8 mouse cellular contexts compared by ENCODE assay signal in the genomic region with DNA sequence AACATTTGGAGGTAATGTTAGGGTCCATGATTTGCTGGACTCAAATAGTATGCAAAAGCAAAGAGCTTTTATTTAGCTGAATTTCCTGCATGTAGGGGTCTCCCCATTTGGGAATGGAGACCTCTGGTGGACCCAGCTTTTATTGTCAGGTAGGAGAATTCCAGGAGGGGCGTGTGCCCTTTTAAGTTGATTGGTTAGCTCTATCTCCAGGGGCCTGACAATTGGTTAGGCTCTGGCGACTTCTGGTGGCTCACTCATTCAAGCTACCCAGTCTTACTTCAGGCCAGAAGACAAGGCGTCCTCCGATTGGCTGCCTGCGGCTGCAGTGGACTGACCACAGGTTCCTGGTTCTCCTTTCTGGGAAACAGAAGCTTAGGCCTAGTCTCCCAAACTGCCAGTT. TPM values are rescaled to one million over a fixed set of nuclear protein-coding genes. Genes with fewer than 3 reads are reported as not detected.
DNase-seq lines count a peak whose midpoint lies in the region; ATAC-seq and TF ChIP-seq lines count a peak whose summit lies in the region.

No protein-coding gene starts in this region.

- no peaks in the 10 kb centered on the region for H3K27me3 ChIP-seq in lung, embryonic 15.5 days
- no peaks in the 10 kb centered on the region for H3K27me3 ChIP-seq in forebrain, embryonic 14.5 days (replicated peaks; ENCODE audit: control insufficient read depth, insufficient read depth, low read length)
- H3K27me3 ChIP-seq in kidney, postnatal 0 days (ENCODE audit: insufficient read depth, low read length), result no peaks in the 10 kb centered on the region
- H3K27me3 ChIP-seq in midbrain, embryonic 12.5 days, result no peaks in the 10 kb centered on the region

- intact Hi-C loops in gastrocnemius, postnatal 14 days (cut with DNase I; ENCODE audit: low total_unique reads), result no loop called here

- WGBS in lung, embryonic 15.5 days, result 44% methylated on average over 5 of the region's 5 CpGs
- WGBS in forebrain, embryonic 14.5 days, result 49% methylated on average over 5 of the region's 5 CpGs
- 47% methylated on average over 5 of the region's 5 CpGs for WGBS in kidney, postnatal 0 days
- WGBS in midbrain, embryonic 12.5 days, result 41% methylated on average over 5 of the region's 5 CpGs

- H3K36me3 ChIP-seq in lung, embryonic 15.5 days, result no peaks in the 10 kb centered on the region
- no peaks in the 10 kb centered on the region for H3K36me3 ChIP-seq in forebrain, embryonic 14.5 days (ENCODE audit: control insufficient read depth, insufficient read depth, low read length)
- no peaks in the 10 kb centered on the region for H3K36me3 ChIP-seq in kidney, postnatal 0 days (ENCODE audit: insufficient read depth, low read length)
- no peaks in the 10 kb centered on the region for H3K36me3 ChIP-seq in midbrain, embryonic 12.5 days

- H3K4me2 ChIP-seq in lung, embryonic 15.5 days, result no peak overlapping the region
- no peak overlapping the region for H3K4me2 ChIP-seq in forebrain, embryonic 14.5 days (ENCODE audit: low read length)
- no peak overlapping the region for H3K4me2 ChIP-seq in kidney, postnatal 0 days (ENCODE audit: low read length)
- H3K4me2 ChIP-seq in midbrain, embryonic 12.5 days (replicated peaks), result no peak overlapping the region

- DNase-seq in lung, adult 18-20 months, result no peak
- peak; percentile 38 for DNase-seq in forebrain, embryonic 14.5 days (ENCODE audit: low spot score)
- DNase-seq in kidney, postnatal 0 days (ENCODE audit: low spot score), result peak; percentile 87
- DNase-seq in B cell, adult 2 months, result no peak
- DNase-seq in gastrocnemius, postnatal 14 days, result no peak
- no peak for DNase-seq in ovary, adult 18-20 months (ENCODE audit: low spot score)

- no peak overlapping the region for H3K4me3 ChIP-seq in lung, embryonic 15.5 days
- no peak overlapping the region for H3K4me3 ChIP-seq in forebrain, embryonic 14.5 days (ENCODE audit: low read depth, low read length)
- no peak overlapping the region for H3K4me3 ChIP-seq in kidney, postnatal 0 days (replicated peaks; ENCODE audit: low read depth, low read length)
- no peak overlapping the region for H3K4me3 ChIP-seq in midbrain, embryonic 12.5 days

- H3K27ac ChIP-seq in lung, embryonic 15.5 days, result no peak overlapping the region
- H3K27ac ChIP-seq in forebrain, embryonic 14.5 days (ENCODE audit: low read depth, low read length), result no peak overlapping the region
- no peak overlapping the region for H3K27ac ChIP-seq in kidney, postnatal 0 days
- H3K27ac ChIP-seq in midbrain, embryonic 12.5 days (replicated peaks), result no peak overlapping the region

- no peaks in the 10 kb centered on the region for H3K9me3 ChIP-seq in lung, embryonic 15.5 days
- no peaks in the 10 kb centered on the region for H3K9me3 ChIP-seq in forebrain, embryonic 14.5 days (replicated peaks; ENCODE audit: control insufficient read depth, low read length)
- H3K9me3 ChIP-seq in kidney, postnatal 0 days (replicated peaks; ENCODE audit: low read length), result no peaks in the 10 kb centered on the region
- H3K9me3 ChIP-seq in midbrain, embryonic 12.5 days, result no peaks in the 10 kb centered on the region

- peak; percentile 55; the same call in 1 of the 2 replicates for ATAC-seq in lung, embryonic 15.5 days (ENCODE audit: borderline replicate concordance, extremely low read depth, low FRiP score, low TSS enrichment)
- ATAC-seq in forebrain, embryonic 14.5 days, result no peak
- ATAC-seq in kidney, postnatal 0 days (replicated peaks; ENCODE audit: low FRiP score, low read depth), result peak; percentile 89
- 0 out of 2 replicates have a peak, but pooled peaks have one; percentile 27 for ATAC-seq in midbrain, embryonic 12.5 days (ENCODE audit: low FRiP score, low read depth)

- no peak overlapping the region for H3K9ac ChIP-seq in lung, embryonic 15.5 days
- H3K9ac ChIP-seq in forebrain, embryonic 14.5 days (ENCODE audit: low read length), result no peak overlapping the region
- H3K9ac ChIP-seq in kidney, postnatal 0 days (ENCODE audit: low read depth, low read length), result no peak overlapping the region
- no peak overlapping the region for H3K9ac ChIP-seq in midbrain, embryonic 12.5 days (replicated peaks)

- TF ChIP-seq CTCF in kidney, postnatal 0 days (IDR thresholded peaks at IDR 0.05; ENCODE audit: low read depth), result peak; percentile 59

- peaks cover 7% of the 10 kb centered on the region; the same call in 1 of the 2 replicates for H3K4me1 ChIP-seq in lung, embryonic 15.5 days
- peaks cover 8% of the 10 kb centered on the region for H3K4me1 ChIP-seq in forebrain, embryonic 14.5 days (ENCODE audit: control insufficient read depth, insufficient read depth, low read length)
- H3K4me1 ChIP-seq in kidney, postnatal 0 days (replicated peaks; ENCODE audit: insufficient read depth, low read length), result no peaks in the 10 kb centered on the region
- H3K4me1 ChIP-seq in midbrain, embryonic 12.5 days, result 0 out of 2 replicates have a peak, but pooled peaks cover 8% of the 10 kb centered on the region

RNA-seq across cellular contexts. Expression of a gene that starts 28.3 kb away (rescaled TPM):
- 35.8 and 38.2 TPM in 2 replicates for polyA plus RNA-seq in lung, embryonic 15.5 days (2015; fragmentation: Nextera tagmentation; extraction: Ambion mirVana)
- 23.6 and 26.9 TPM in 2 replicates for polyA plus RNA-seq in forebrain, embryonic 14.5 days (2014; fragmentation: Nextera tagmentation; extraction: Ambion mirVana)
- polyA plus RNA-seq in kidney, postnatal 0 days (2015; fragmentation: Nextera tagmentation; extraction: Ambion mirVana), result 27.3 and 33.6 TPM in 2 replicates
- polyA plus RNA-seq in midbrain, embryonic 12.5 days (2016; fragmentation: Nextera tagmentation; extraction: Ambion mirVana), result 42.2 and 47.7 TPM in 2 replicates
- total RNA-seq in gastrocnemius, postnatal 14 days (2021), result 1 to 10 TPM; 4.4 to 5.0 TPM

RNA-seq across cellular contexts. Expression of a gene that starts 28.6 kb away (rescaled TPM):
- 14.9 and 16.5 TPM in 2 replicates for polyA plus RNA-seq in lung, embryonic 15.5 days (2015; fragmentation: Nextera tagmentation; extraction: Ambion mirVana)
- polyA plus RNA-seq in forebrain, embryonic 14.5 days (2014; fragmentation: Nextera tagmentation; extraction: Ambion mirVana), result 15.7 and 19.1 TPM in 2 replicates
- polyA plus RNA-seq in kidney, postnatal 0 days (2015; fragmentation: Nextera tagmentation; extraction: Ambion mirVana), result 14.5 and 15.7 TPM in 2 replicates
- polyA plus RNA-seq in midbrain, embryonic 12.5 days (2016; fragmentation: Nextera tagmentation; extraction: Ambion mirVana), result 19.0 and 19.9 TPM in 2 replicates
- 1 to 10 TPM; 5.6 to 6.0 TPM for total RNA-seq in gastrocnemius, postnatal 14 days (2021)

Comparison
In these comparisons a context has a peak if more than half of its experiments do, and no peak if none do; other contexts are left out.
1. DNase-seq: peak in forebrain, embryonic 14.5 days (single experiment) and kidney, postnatal 0 days (single experiment); none in lung, adult 18-20 months (0 of 2), B cell, adult 2 months (0 of 2), gastrocnemius, postnatal 14 days (single experiment) and ovary, adult 18-20 months (single experiment).